Mouse (Mus musculus): ENCODE data around the gene P3h1.

The P3h1 gene

GRCm38 (mm10) chr4:119232410-119233255, at the start of gene P3h1, which contains the start of gene AU022252:
Gene P3h1 (plus strand): TSS chr4:119232915.
Gene AU022252 (minus strand): TSS chr4:119232712.
- DNase-seq (ENCODE audit: low read depth, low spot score): peak; percentile 99

- DNase-seq (ENCODE audit: low read depth, low spot score): no peak
These were observed 49.2 kb upstream of the P3h1 start for GRCm38 (mm10) chr4:119183525-119183924.

GRCm38 (mm10) chr4:119185771-119186170, 46.9 kb upstream of the P3h1 start:
- no peak for DNase-seq (ENCODE audit: low read depth, low spot score)

GRCm38 (mm10) chr4:119188060-119188785, 44.5 kb upstream of the P3h1 start:
- no peak for DNase-seq (ENCODE audit: low read depth, low spot score)

- no peak for DNase-seq (ENCODE audit: low read depth, low spot score)
These were observed 43.3 kb upstream of the P3h1 start for GRCm38 (mm10) chr4:119189392-119189791.

GRCm38 (mm10) chr4:119189864-119190263, 42.9 kb upstream of the P3h1 start, which contains the start of gene Ermap:
Gene Ermap (minus strand): TSS chr4:119190011.
- no peak for DNase-seq (ENCODE audit: low read depth, low spot score)

GRCm38 (mm10) chr4:119190618-119191017, 42.1 kb upstream of the P3h1 start:
- DNase-seq (ENCODE audit: low read depth, low spot score): no peak

GRCm38 (mm10) chr4:119191273-119191672, 41.4 kb upstream of the P3h1 start:
- no peak for DNase-seq (ENCODE audit: low read depth, low spot score)

- DNase-seq (ENCODE audit: low read depth, low spot score): no peak
These were observed 40.0 kb upstream of the P3h1 start for GRCm38 (mm10) chr4:119192757-119193156.

GRCm38 (mm10) chr4:119194909-119195581, 37.7 kb upstream of the P3h1 start, which contains the start of gene Svbp:
Gene Svbp (plus strand): TSS chr4:119195306.
- peak; percentile 77 for DNase-seq (ENCODE audit: low read depth, low spot score)

- DNase-seq (ENCODE audit: low read depth, low spot score): no peak
These were observed 37.0 kb upstream of the P3h1 start for GRCm38 (mm10) chr4:119195582-119196320.

GRCm38 (mm10) chr4:119198105-119198504, 34.6 kb upstream of the P3h1 start:
- no peak for DNase-seq (ENCODE audit: low read depth, low spot score)

- peak; percentile 56 for DNase-seq (ENCODE audit: low read depth, low spot score)
These were observed 28.0 kb upstream of the P3h1 start for GRCm38 (mm10) chr4:119204672-119205071.

GRCm38 (mm10) chr4:119216667-119217066, 16.0 kb upstream of the P3h1 start:
- DNase-seq (ENCODE audit: low read depth, low spot score): no peak

GRCm38 (mm10) chr4:119218169-119218568, 14.5 kb upstream of the P3h1 start, which contains the start of gene Tmem269:
Gene Tmem269 (minus strand): TSS chr4:119218217.
- no peak for DNase-seq (ENCODE audit: low read depth, low spot score)

- no peak for DNase-seq (ENCODE audit: low read depth, low spot score)
These were observed 9.0 kb upstream of the P3h1 start for GRCm38 (mm10) chr4:119223696-119224095.

- DNase-seq (ENCODE audit: low read depth, low spot score): no peak
These were observed 8.2 kb upstream of the P3h1 start for GRCm38 (mm10) chr4:119224534-119224933.

GRCm38 (mm10) chr4:119225719-119226118, 7.0 kb upstream of the P3h1 start:
- no peak for DNase-seq (ENCODE audit: low read depth, low spot score)

GRCm38 (mm10) chr4:119226751-119227150, 6.0 kb upstream of the P3h1 start:
- DNase-seq (ENCODE audit: low read depth, low spot score): no peak

GRCm38 (mm10) chr4:119233256-119233901, 664 bp downstream of the P3h1 start:
- peak; percentile 57 for DNase-seq (ENCODE audit: low read depth, low spot score)

- DNase-seq (ENCODE audit: low read depth, low spot score): no peak
These were observed 1.6 kb downstream of the P3h1 start for GRCm38 (mm10) chr4:119234348-119234747.

Data from embryo, embryonic 11.5 days (tissue).